Mouse (Mus musculus) C2C12 (cell line): Measurements from ENCODE around the gene Abcg1.

ENCODE experiments used
- CEBPB ChIP-seq: IDR thresholded peaks from one replicate; pipeline ENCODE4 v1.6.1; 2011; ENCODE audit warnings: low read depth, mild to moderate bottlenecking, control low read depth, moderate library complexity
- CTCF ChIP-seq: IDR thresholded peaks from one replicate; pipeline ENCODE4 v1.5.1; 2011; ENCODE audit not compliant: control insufficient read depth, insufficient read depth, insufficient read length
- FOSL1 ChIP-seq: IDR thresholded peaks from one replicate; pipeline ENCODE4 v1.8.0; 2011; ENCODE audit warnings: mild to moderate bottlenecking, low read length; ENCODE audit not compliant: poor library complexity, insufficient read depth, severe bottlenecking
- MAX ChIP-seq: IDR thresholded peaks from one replicate; pipeline ENCODE4 v1.6.1; 2011; ENCODE audit warnings: mild to moderate bottlenecking, control low read depth
- MYOD1 ChIP-seq: IDR thresholded peaks from one replicate; pipeline ENCODE4 v1.6.1; 2011; ENCODE audit warnings: low read depth; ENCODE audit not compliant: control insufficient read depth, insufficient read length
- MYOG ChIP-seq: IDR thresholded peaks from one replicate; pipeline ENCODE4 v1.6.1; 2011; ENCODE audit not compliant: control insufficient read depth, insufficient read length; ENCODE audit errors: extremely low read depth
- USF1 ChIP-seq: IDR thresholded peaks from one replicate; pipeline ENCODE4 v1.6.1; 2011; ENCODE audit warnings: low read depth, mild to moderate bottlenecking, control low read depth, moderate library complexity

- TF ChIP-seq CEBPB: no peak
- no peak for TF ChIP-seq CTCF
- TF ChIP-seq MAX: no peak
- TF ChIP-seq MYOD1: no peak
- TF ChIP-seq USF1: no peak
- TF ChIP-seq MYOG: no peak
- TF ChIP-seq FOSL1: no peak
Observed at GRCm38 (mm10) chr17:31157921-31158320, 100.4 kb downstream of the Abcg1 start.
